Mouse (Mus musculus) Patski (cell line): ENCODE measurements at regions not wholly inside any gene's neighbourhood (a gene's known extent, or its start where the extent isn't known, plus 50 kb on each side); places are given as distances from the start of the nearest gene placed in this dataset.

Source experiments
- ATAC-seq: fragments of 100-300 bp; one replicate; pipeline ENCODE4 v1.8.0; 2021
- CTCF ChIA-PET: fragments of 350-600 bp; sonication (Branson Sonifier 250); formaldehyde crosslinking; loops from one replicate; lab custom pipeline; 2022; ENCODE audit warnings: inconsistent platforms; lab: Charles Lee
- POLR2A ChIA-PET: fragments of 350-600 bp; sonication (Branson Sonifier 250); formaldehyde crosslinking; loops from one replicate; lab custom pipeline; 2022; ENCODE audit warnings: antibody characterized with exemption, inconsistent platforms; lab: Charles Lee
- DNase-seq: peaks from one replicate; pipeline ENCODE4 v3.0.0-alpha.2; 2011; ENCODE audit warnings: low read depth, low spot score
- H3K27me3 ChIP-seq: fragments of 371-371 bp; one replicate; pipeline ENCODE4 v1.5.1; 2021
- CTCF ChIP-seq: fragments of 100-300 bp; IDR thresholded peaks from one replicate; pipeline ENCODE4 v1.5.1; 2021
- in situ Hi-C: fragments of 300-500 bp; cut with MboI; formaldehyde crosslinking; loops from 3 replicates; pipeline ENCODE4 v1.11.1; 2018; ENCODE audit warnings: low pct_unique_long_range_greater_than_20kb, mixed read lengths

- TF ChIP-seq CTCF, result no peak
- ATAC-seq, result no peak
- in situ Hi-C loops, result no loop called here
- POLR2A ChIA-PET, result no interaction called here
- no peaks in the 10 kb centered on the region for H3K27me3 ChIP-seq
- CTCF ChIA-PET, result interaction anchor here (1.4 kb wide), 1 partner anchor 12 kb away, joined by 4 read pairs; no protein-coding TSS in a partner anchor
- DNase-seq, result no peak
Measured at GRCm38 (mm10) chr7:63811816-63812215, 104.8 kb upstream of the E030018B13Rik start.

GRCm38 (mm10) chr7:63815531-63815930 lies 101.1 kb upstream of the E030018B13Rik start:
- CTCF ChIA-PET, result no interaction called here
- in situ Hi-C loops, result no loop called here
- DNase-seq, result no peak
- no peak for ATAC-seq
- no peaks in the 10 kb centered on the region for H3K27me3 ChIP-seq
- POLR2A ChIA-PET, result no interaction called here
- no peak for TF ChIP-seq CTCF

- DNase-seq (peak; percentile 62), ATAC-seq (peak; percentile 53)
- TF ChIP-seq CTCF, result no peak
- ChIA-PET CTCF (no interaction called here), POLR2A (interaction anchor here (0.9 kb wide), 1 partner anchor 14 kb away, joined by 3 read pairs; no protein-coding TSS in a partner anchor)
- H3K27me3 ChIP-seq, result no peaks in the 10 kb centered on the region
- in situ Hi-C loops, result no loop called here
Measured at GRCm38 (mm10) chr7:63816056-63816941, 100.4 kb upstream of the E030018B13Rik start.

GRCm38 (mm10) chr7:63817476-63817875 lies 99.2 kb upstream of the E030018B13Rik start:
- CTCF ChIA-PET, result interaction anchor here (0.9 kb wide), 1 partner anchor 145 kb away, joined by 3 read pairs; no protein-coding TSS in a partner anchor
- in situ Hi-C loops, result no loop called here
- ATAC-seq, result no peak
- no peak for TF ChIP-seq CTCF
- no peaks in the 10 kb centered on the region for H3K27me3 ChIP-seq
- POLR2A ChIA-PET, result interaction anchor here (0.9 kb wide), 1 partner anchor 15 kb away, joined by 3 read pairs; no protein-coding TSS in a partner anchor
- no peak for DNase-seq

GRCm38 (mm10) chr7:63818105-63818504 lies 98.6 kb upstream of the E030018B13Rik start:
- ChIA-PET POLR2A (no interaction called here), CTCF (no interaction called here)
- ATAC-seq (no peak), DNase-seq (no peak)
- no peaks in the 10 kb centered on the region for H3K27me3 ChIP-seq
- in situ Hi-C loops, result no loop called here
- TF ChIP-seq CTCF, result no peak

- DNase-seq (no peak), ATAC-seq (no peak)
- TF ChIP-seq CTCF, result no peak
- H3K27me3 ChIP-seq, result no peaks in the 10 kb centered on the region
- in situ Hi-C loops, result no loop called here
- ChIA-PET POLR2A (interaction anchor here (0.7 kb wide), 1 partner anchor 725 kb away, joined by 4 read pairs; no protein-coding TSS in a partner anchor), CTCF (no interaction called here)
Measured at GRCm38 (mm10) chr7:63820286-63820685, 96.4 kb upstream of the E030018B13Rik start.

GRCm38 (mm10) chr7:63822001-63822400 lies 94.7 kb upstream of the E030018B13Rik start:
- ATAC-seq (no peak), DNase-seq (no peak)
- POLR2A ChIA-PET, result no interaction called here
- no peak for TF ChIP-seq CTCF
- H3K27me3 ChIP-seq, result no peaks in the 10 kb centered on the region
- CTCF ChIA-PET, result no interaction called here
- in situ Hi-C loops, result no loop called here

GRCm38 (mm10) chr7:63824009-63824408 lies 92.6 kb upstream of the E030018B13Rik start:
- no peak for ATAC-seq
- in situ Hi-C loops, result no loop called here
- H3K27me3 ChIP-seq, result no peaks in the 10 kb centered on the region
- ChIA-PET CTCF (interaction anchor here (1.2 kb wide), 1 partner anchor 10 kb away, joined by 4 read pairs; no protein-coding TSS in a partner anchor), POLR2A (no interaction called here)
- no peak for DNase-seq
- no peak for TF ChIP-seq CTCF

GRCm38 (mm10) chr7:63829362-63829920 lies 87.2 kb upstream of the E030018B13Rik start:
- no peak for TF ChIP-seq CTCF
- no peak for DNase-seq
- no peak for ATAC-seq
- ChIA-PET POLR2A (no interaction called here), CTCF (interaction anchor here (0.9 kb wide), 1 partner anchor 52 kb away, joined by 3 read pairs; no protein-coding TSS in a partner anchor)
- in situ Hi-C loops, result no loop called here
- H3K27me3 ChIP-seq, result no peaks in the 10 kb centered on the region

GRCm38 (mm10) chr7:63833676-63834075 lies 83.0 kb upstream of the E030018B13Rik start:
- in situ Hi-C loops, result no loop called here
- no peak for DNase-seq
- CTCF ChIA-PET, result interaction anchor here (1.9 kb wide), 1 partner anchor 10 kb away, joined by 4 read pairs; no protein-coding TSS in a partner anchor
- POLR2A ChIA-PET, result interaction anchor here (0.9 kb wide), 1 partner anchor 39 kb away, joined by 3 read pairs; no protein-coding TSS in a partner anchor
- H3K27me3 ChIP-seq, result no peaks in the 10 kb centered on the region
- TF ChIP-seq CTCF, result no peak
- ATAC-seq, result no peak

GRCm38 (mm10) chr7:63835958-63836357 lies 80.7 kb upstream of the E030018B13Rik start:
- in situ Hi-C loops, result loop anchor here (5.0 kb wide), 1 partner anchor 64 kb away; no protein-coding TSS in a partner anchor
- ChIA-PET POLR2A (no interaction called here), CTCF (interaction anchor here (0.7 kb wide), 1 partner anchor 37 kb away, joined by 3 read pairs; no protein-coding TSS in a partner anchor)
- H3K27me3 ChIP-seq, result no peaks in the 10 kb centered on the region
- no peak for TF ChIP-seq CTCF
- ATAC-seq, result no peak
- DNase-seq, result no peak
